Mouse (Mus musculus) kidney, embryonic 14.5 days (tissue): ENCODE measurements around the gene Adamts12. TPM values are rescaled to one million over a fixed set of nuclear protein-coding genes. Genes with fewer than 3 reads are reported as not detected.

Source experiments
- ATAC-seq: fragments of 200-750 bp; cut with Nextera tagmentation; 2 replicates; pipeline ENCODE4 v1.8.0; 2017; ENCODE audit warnings: moderate number of reproducible peaks, mild to moderate bottlenecking, moderate TSS enrichment, moderate library complexity; ENCODE audit not compliant: low FRiP score, low TSS enrichment
- H3K27ac ChIP-seq: fragments of 300-500 bp; sonication (generic); 2 replicates; pipeline ENCODE4 v1.5.1; 2014; ENCODE audit warnings: low read depth, mild to moderate bottlenecking, low read length, moderate library complexity, mixed read lengths
- H3K27me3 ChIP-seq: fragments of 300-500 bp; sonication (generic); 2 replicates; pipeline ENCODE4 v1.6.1; 2014; ENCODE audit warnings: mild to moderate bottlenecking, low read length; ENCODE audit not compliant: control insufficient read depth, insufficient read depth
- H3K36me3 ChIP-seq: fragments of 300-500 bp; sonication (generic); 2 replicates; pipeline ENCODE4 v1.6.1; 2014; ENCODE audit warnings: low read length, mixed read lengths; ENCODE audit not compliant: control insufficient read depth, insufficient read depth
- H3K4me1 ChIP-seq: fragments of 300-500 bp; sonication (generic); 2 replicates; pipeline ENCODE4 v1.6.1; 2014; ENCODE audit warnings: low read length, mixed read lengths; ENCODE audit not compliant: control insufficient read depth, insufficient read depth
- H3K4me2 ChIP-seq: fragments of 300-500 bp; sonication (generic); replicated peaks from 2 replicates; pipeline ENCODE4 v1.6.1; 2014; ENCODE audit warnings: low read depth, mild to moderate bottlenecking, low read length
- H3K4me3 ChIP-seq: fragments of 300-500 bp; sonication (generic); 2 replicates; pipeline ENCODE4 v1.5.1; 2014; ENCODE audit warnings: mild to moderate bottlenecking, low read length
- H3K9ac ChIP-seq: fragments of 300-500 bp; sonication (generic); 2 replicates; pipeline ENCODE4 v1.6.1; 2014; ENCODE audit warnings: low read depth, mild to moderate bottlenecking, low read length, moderate library complexity
- H3K9me3 ChIP-seq: fragments of 300-500 bp; sonication (generic); 2 replicates; pipeline ENCODE4 v1.6.1; 2016; ENCODE audit warnings: low read length; ENCODE audit not compliant: control insufficient read depth
- WGBS: fragments of 180-500 bp; shearing (Covaris S2); extraction: QIAGEN DNeasy Blood & Tissue Kit; methylation state at CpG from one replicate; pipeline ENCODE4 v1.1.7; 2014; 5-methylcytosine and 5-hydroxymethylcytosine counted together
- polyA plus RNA-seq: library from polyadenylated mRNA; unstranded; fragments of >200 nt; fragmentation: Nextera tagmentation; extraction: Ambion mirVana; gene quantifications from 2 replicates; pipeline ENCODE4 v1.2.1, GENCODE M21; 2014

The Adamts12 gene
- polyA plus RNA-seq, 1 experiment from 2014 or later: 5.1 TPM

DNA sequence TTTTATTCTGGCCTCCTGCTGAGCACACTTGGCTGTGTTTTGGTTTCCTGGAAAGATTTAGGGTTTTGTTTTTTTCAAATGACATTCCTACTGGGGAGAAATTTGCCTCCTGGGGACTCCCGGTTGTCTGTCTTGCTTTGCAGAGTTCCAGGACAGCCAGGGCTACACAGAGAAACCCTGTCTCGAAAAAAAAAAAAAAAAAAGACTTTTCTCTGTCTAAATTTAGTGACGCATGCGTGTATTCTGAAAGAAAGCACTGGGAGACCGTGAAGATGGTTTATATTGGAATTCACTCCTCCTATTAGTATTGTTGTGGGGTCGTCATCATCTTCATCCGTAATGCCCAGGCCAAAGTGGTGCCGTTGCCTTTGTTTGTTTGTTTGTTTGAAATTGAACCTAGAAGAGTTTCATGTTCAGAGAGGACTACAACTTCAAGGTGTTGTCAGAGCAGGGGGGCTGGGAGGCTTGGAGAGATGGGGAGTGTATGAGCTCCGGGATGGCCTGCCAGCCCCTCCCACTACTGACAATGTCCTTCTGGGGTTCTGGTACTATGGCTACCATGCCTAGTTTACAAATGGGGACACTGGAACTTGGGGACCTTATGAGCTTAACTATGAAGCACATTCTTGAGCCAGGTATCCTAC, 1.1 kb downstream of the Adamts12 start:
- Histone ChIP-seq H3K9ac (peak overlapping the region; percentile 68; the same call in 1 of the 2 replicates), H3K27me3 (no peaks in the 10 kb centered on the region), H3K27ac (peak overlapping the region; percentile 93), H3K4me2 (peak overlapping the region; percentile 65), H3K36me3 (no peaks in the 10 kb centered on the region), H3K4me3 (peak overlapping the region; percentile 45), H3K9me3 (no peaks in the 10 kb centered on the region), H3K4me1 (peaks cover 14% of the 10 kb centered on the region; the same call in 1 of the 2 replicates)
- ATAC-seq: no peak
- 7% methylated on average over 9 of the region's 9 CpGs for WGBS

DNA sequence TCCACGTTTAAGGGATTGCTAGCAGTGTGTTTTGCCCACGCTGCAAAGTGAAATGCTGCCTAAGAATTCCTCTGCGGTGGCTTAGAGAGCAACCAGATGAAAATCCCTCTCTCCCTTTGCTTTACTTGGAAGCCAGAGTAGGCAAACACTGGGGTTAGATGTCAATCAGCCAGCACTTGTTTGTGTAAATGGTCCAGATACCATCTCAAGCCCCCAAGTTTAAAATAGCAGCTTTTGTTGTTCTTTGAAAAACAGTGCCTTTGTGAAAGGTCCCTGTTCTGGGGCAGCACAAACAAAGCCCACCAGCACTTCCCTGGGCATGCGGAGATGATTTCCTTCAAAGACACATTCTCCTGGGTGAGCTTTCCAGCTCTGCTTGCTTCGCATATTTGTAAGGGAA, 1.7 kb downstream of the Adamts12 start:
- H3K9ac ChIP-seq: peak overlapping the region; percentile 68; the same call in 1 of the 2 replicates
- H3K4me3 ChIP-seq: peak overlapping the region; percentile 45

DNA sequence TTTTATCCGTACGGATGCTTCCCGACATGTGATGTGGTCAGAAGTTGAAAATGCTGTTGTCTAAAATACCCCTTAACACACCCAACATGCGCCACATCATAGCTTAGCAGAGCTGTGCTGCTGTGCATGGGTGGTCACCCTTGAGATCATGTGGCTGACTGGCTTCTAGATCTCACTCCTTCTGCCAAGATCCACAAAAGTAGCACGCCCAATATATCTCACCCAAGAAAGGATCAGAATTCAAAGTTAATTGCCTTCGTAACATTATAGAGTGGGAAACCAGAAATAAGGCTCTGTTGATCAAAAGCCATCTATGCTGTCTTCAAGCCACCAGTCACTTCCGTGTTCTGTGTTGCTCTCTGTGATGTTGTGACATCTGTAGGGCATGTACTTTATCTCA, 3.3 kb downstream of the Adamts12 start:
- H3K9me3 ChIP-seq: no peaks in the 10 kb centered on the region
- peaks cover 14% of the 10 kb centered on the region; the same call in 1 of the 2 replicates for H3K4me1 ChIP-seq
- H3K4me3 ChIP-seq: no peak overlapping the region
- H3K9ac ChIP-seq: no peak overlapping the region
- H3K4me2 ChIP-seq: no peak overlapping the region
- no peak overlapping the region for H3K27ac ChIP-seq
- H3K27me3 ChIP-seq: no peaks in the 10 kb centered on the region
- ATAC-seq: no peak
- H3K36me3 ChIP-seq: no peaks in the 10 kb centered on the region; the same call in 1 of the 2 replicates
- WGBS: 54% methylated on average over 7 of the region's 7 CpGs

More for the DNA sequence above, 1.7 kb downstream of the Adamts12 start:
- Histone ChIP-seq H3K27me3 (no peaks in the 10 kb centered on the region), H3K27ac (peak overlapping the region; percentile 93), H3K36me3 (no peaks in the 10 kb centered on the region), H3K9me3 (no peaks in the 10 kb centered on the region), H3K4me1 (peaks cover 14% of the 10 kb centered on the region; the same call in 1 of the 2 replicates), H3K4me2 (peak overlapping the region; percentile 65)
- no peak for ATAC-seq
- WGBS: 16% methylated on average over 5 of the region's 5 CpGs

DNA sequence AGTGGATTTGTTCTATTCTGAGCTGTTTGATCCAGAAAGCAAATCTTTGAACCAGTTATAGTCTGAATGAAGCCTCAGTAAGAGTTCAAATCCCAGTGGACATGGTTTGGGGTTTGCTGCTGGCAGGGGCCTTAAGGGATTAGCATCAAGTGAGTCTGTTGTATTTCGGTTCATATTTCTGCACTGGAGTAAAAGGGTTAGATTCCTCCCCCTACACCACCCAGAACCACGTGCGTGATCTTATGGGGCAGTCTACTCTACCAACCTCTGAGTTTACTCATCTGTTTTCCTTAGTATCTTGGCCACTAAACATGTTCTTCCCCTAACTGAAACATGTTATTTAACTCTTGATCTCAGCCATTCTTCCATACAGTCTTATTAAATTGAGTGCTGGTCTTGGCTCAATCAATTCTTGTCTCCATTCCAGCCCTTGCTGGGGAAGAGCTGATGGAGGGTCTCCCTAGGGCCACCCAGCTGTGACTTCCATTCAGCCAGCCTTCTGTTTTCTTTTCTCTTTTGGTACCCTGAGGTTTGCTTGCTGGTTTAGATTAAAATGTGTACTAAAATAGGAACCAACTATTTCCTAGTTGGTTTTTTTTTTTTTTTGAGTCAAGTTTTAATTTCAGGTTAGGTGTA, 11.3 kb downstream of the Adamts12 start:
- Histone ChIP-seq H3K27ac (no peak overlapping the region), H3K4me1 (no peaks in the 10 kb centered on the region), H3K4me2 (no peak overlapping the region), H3K36me3 (no peaks in the 10 kb centered on the region; the same call in 1 of the 2 replicates), H3K9me3 (no peaks in the 10 kb centered on the region), H3K9ac (no peak overlapping the region), H3K27me3 (no peaks in the 10 kb centered on the region), H3K4me3 (no peak overlapping the region)
- WGBS: 86% methylated on average over 3 of the region's 3 CpGs
- ATAC-seq: no peak

DNA sequence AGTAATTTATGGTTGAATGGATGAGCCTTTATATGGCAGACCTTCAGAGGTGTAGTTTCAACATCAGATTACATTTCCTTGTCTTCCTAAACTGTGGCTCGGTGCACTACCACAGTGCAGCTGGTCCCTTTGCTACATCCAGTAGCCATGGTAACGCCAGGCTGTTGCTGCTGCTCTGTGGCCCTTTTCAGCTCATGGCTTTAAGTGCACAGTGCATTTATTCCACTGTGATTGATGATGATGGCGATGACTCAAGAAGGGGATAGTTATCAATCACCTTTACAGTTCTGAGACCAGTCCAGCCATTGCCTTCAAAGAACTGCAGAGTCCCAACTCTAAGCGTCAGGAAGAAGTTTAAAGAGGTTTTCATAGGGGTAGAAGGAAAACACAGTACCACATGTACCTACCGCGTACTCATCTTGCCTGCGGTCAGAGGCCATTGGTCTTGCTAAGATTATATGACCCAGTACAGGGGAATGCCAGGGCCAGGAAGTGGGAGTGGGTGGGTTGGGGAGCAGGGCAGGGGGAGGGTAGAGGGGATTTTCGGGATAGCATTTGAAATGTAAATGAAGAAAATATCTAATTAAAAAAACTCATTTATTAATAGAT, 18.5 kb downstream of the Adamts12 start:
- H3K4me3 ChIP-seq: no peak overlapping the region
- H3K36me3 ChIP-seq: no peaks in the 10 kb centered on the region
- H3K9ac ChIP-seq: no peak overlapping the region
- no peak overlapping the region for H3K4me2 ChIP-seq
- ATAC-seq: peak; percentile 81; the same call in 1 of the 2 replicates
- no peak overlapping the region for H3K27ac ChIP-seq
- H3K4me1 ChIP-seq: no peaks in the 10 kb centered on the region
- 21% methylated on average over 8 of the region's 8 CpGs for WGBS
- no peaks in the 10 kb centered on the region for H3K9me3 ChIP-seq
- no peaks in the 10 kb centered on the region for H3K27me3 ChIP-seq

DNA sequence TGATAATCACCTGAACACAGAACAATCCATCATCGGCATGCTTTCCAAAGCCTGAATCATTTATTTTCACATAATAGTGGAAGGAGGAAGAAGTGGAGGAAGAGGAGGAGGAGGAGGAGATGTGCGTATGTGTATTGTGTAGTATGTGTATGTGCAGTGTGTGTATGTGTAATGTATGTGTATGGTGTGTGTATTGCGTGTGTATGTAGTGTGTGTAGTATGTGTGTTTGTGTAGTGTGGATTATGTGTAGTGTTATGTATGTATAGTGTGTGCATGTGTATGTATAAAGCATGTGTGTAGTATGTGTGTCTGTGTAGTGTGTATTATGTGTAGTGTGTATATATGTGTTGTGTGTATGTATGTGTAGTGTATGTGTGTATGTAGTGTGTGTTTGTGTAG, 19.1 kb downstream of the Adamts12 start:
- no peak for ATAC-seq
- Histone ChIP-seq H3K4me2 (no peak overlapping the region), H3K9me3 (no peaks in the 10 kb centered on the region), H3K4me1 (no peaks in the 10 kb centered on the region), H3K36me3 (no peaks in the 10 kb centered on the region), H3K9ac (no peak overlapping the region), H3K4me3 (no peak overlapping the region), H3K27me3 (no peaks in the 10 kb centered on the region), H3K27ac (no peak overlapping the region)
- 82% methylated on average over 3 of the region's 3 CpGs for WGBS

DNA sequence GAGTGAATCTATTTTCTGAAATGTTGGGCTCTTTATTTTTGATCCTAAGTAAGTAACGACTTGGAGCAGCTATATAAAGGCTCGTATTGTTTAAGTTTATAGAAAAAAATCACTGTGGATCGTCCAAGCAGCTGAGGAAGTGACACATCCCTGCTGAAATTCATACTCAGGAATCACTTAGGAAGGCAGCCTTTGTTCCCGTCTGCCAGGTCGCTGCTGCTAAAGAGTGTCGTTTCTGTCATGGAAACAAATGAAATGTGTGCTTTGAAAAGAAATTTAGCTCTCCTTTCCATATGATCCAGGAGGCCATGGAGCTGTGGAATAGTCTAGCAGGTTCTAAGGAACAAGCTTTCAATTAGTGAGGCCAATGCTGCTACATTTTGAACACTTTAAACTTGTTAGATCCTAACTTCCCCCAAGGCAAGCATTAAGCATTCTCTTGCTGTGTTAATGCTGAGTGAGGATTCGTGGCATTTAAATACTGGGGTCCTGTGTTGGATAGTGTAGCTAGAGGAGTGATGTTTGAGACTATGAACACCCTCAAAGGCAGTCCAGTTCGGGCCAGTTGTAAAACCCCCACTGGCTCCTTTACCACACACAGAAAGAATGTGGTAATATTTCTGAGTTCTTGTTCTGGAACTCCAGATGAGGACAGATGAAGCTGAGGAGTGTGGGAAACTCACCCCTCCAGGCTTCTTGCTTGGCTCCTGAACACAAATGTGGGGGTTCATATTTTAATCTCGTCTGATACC, 19.8 kb downstream of the Adamts12 start:
- H3K36me3 ChIP-seq: no peaks in the 10 kb centered on the region
- WGBS: 26% methylated on average over 9 of the region's 9 CpGs
- no peak for ATAC-seq
- no peaks in the 10 kb centered on the region for H3K4me1 ChIP-seq
- no peak overlapping the region for H3K9ac ChIP-seq
- no peak overlapping the region for H3K4me3 ChIP-seq
- H3K4me2 ChIP-seq: no peak overlapping the region
- no peaks in the 10 kb centered on the region for H3K9me3 ChIP-seq
- no peaks in the 10 kb centered on the region for H3K27me3 ChIP-seq
- no peak overlapping the region for H3K27ac ChIP-seq

DNA sequence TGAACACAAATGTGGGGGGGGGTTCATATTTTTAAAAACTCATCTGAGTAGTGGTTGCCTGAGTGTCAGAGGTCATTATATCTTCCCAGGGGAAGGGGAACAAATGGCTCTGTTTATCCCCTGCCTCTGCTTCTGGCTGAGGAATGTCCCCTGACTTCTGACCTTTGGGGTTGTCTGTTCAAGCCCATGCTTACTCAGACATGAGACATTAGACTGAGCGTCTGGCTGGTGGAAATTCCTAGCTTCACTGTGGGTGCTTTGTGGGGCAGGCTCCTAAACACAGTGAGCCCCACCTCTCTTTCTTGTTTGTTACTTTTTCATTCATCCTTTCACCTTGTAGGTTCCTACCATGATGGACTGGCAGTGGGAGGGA, 20.4 kb downstream of the Adamts12 start:
- Histone ChIP-seq H3K9ac (no peak overlapping the region), H3K27ac (no peak overlapping the region), H3K4me1 (no peaks in the 10 kb centered on the region), H3K9me3 (no peaks in the 10 kb centered on the region), H3K27me3 (no peaks in the 10 kb centered on the region), H3K4me2 (no peak overlapping the region), H3K4me3 (no peak overlapping the region), H3K36me3 (no peaks in the 10 kb centered on the region)
- no peak for ATAC-seq
- 21% methylated on average over 1 of the region's 1 CpGs for WGBS
